Mouse (Mus musculus) ES-Bruce4 (cell line): ENCODE data around the gene Ccdc110. TPM values are rescaled to one million over a fixed set of nuclear protein-coding genes. Genes with fewer than 3 reads are reported as not detected.

Experiments
- H3K27ac ChIP-seq: 2 replicates; pipeline ENCODE4 v1.5.1; 2012; ENCODE audit warnings: low read length, inconsistent platforms; ENCODE audit not compliant: insufficient read depth
- H3K27me3 ChIP-seq: 2 replicates; pipeline ENCODE4 v1.6.1; 2012; ENCODE audit warnings: mild to moderate bottlenecking, low read length, inconsistent platforms; ENCODE audit not compliant: control insufficient read depth, poor library complexity, insufficient read depth, severe bottlenecking
- H3K36me3 ChIP-seq: 2 replicates; pipeline ENCODE4 v1.6.1; 2012; ENCODE audit warnings: inconsistent platforms, mild to moderate bottlenecking, low read length, moderate library complexity; ENCODE audit not compliant: control insufficient read depth, poor library complexity, insufficient read depth, severe bottlenecking
- H3K4me1 ChIP-seq: one replicate; pipeline ENCODE4 v1.8.1; 2011; ENCODE audit warnings: low read length; ENCODE audit not compliant: control insufficient read depth, insufficient read depth
- H3K4me3 ChIP-seq: 2 replicates; pipeline ENCODE4 v1.5.1; 2011; ENCODE audit warnings: low read depth, mild to moderate bottlenecking, low read length
- H3K9ac ChIP-seq: 2 replicates; pipeline ENCODE4 v1.6.1; 2012; ENCODE audit warnings: low read depth, mild to moderate bottlenecking, inconsistent platforms; ENCODE audit not compliant: poor library complexity, severe bottlenecking
- H3K9me3 ChIP-seq: replicated peaks from 2 replicates; pipeline ENCODE4 v1.6.1; 2012; ENCODE audit warnings: mild to moderate bottlenecking, low read length, inconsistent platforms; ENCODE audit not compliant: control insufficient read depth, poor library complexity, insufficient read depth, severe bottlenecking
- CTCF ChIP-seq: IDR thresholded peaks from one replicate; pipeline ENCODE4 v1.8.1; 2011; ENCODE audit warnings: low read depth, low read length
- EP300 ChIP-seq: IDR thresholded peaks from 2 replicates; pipeline ENCODE4 v1.6.1; 2011; ENCODE audit warnings: low read depth, low read length; ENCODE audit not compliant: insufficient read depth
- POLR2A ChIP-seq: IDR thresholded peaks from one replicate; pipeline ENCODE4 v1.8.1; 2011; ENCODE audit warnings: low read length; ENCODE audit not compliant: insufficient read depth
- polyA plus RNA-seq: library from polyadenylated mRNA; stranded (reverse); fragments of >200 nt; gene quantifications from 2 replicates; pipeline ENCODE4 v1.2.4, GENCODE M21; 2011; ENCODE audit warnings: low read depth; ENCODE audit not compliant: missing spikeins, insufficient read depth, insufficient read length

The Ccdc110 gene
- polyA plus RNA-seq: not detected in 2 replicates

DNA sequence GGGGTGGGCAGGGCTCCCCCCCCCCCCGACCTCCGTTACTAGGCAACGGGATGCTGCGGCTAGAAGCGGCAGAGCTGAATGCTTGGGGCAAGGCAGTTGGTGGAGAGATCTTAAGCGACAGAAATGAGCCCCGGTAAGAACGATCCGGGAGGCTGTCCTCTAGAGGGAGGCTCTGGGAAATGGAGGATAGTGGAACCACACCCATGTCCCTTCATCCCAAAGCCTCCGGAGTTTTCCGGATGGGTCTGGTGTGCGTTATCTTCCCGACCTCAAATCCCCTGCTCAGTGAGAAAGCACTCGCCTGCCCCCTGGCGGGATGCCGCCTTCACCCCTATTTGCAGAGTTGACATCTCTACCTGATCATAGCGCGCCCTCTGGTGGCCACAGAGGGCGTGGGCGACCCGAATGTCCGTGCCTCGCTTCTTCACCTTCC lies at the start of gene Ccdc110:
Ccdc110 (plus strand) TSS at position 38 of the 433 bp plus-strand sequence.
- Histone ChIP-seq H3K9ac (no peak within 1 kb of the TSS), H3K4me1 (no peaks in the 10 kb centered on the region), H3K27me3 (no peaks in the 10 kb centered on the region), H3K9me3 (peaks cover 21% of the 10 kb centered on the region), H3K36me3 (no peaks in the 10 kb centered on the region), H3K4me3 (peak within 1 kb of the TSS; percentile 15; the same call in 1 of the 2 replicates), H3K27ac (no peak within 1 kb of the TSS)
- no peak for TF ChIP-seq POLR2A
- peak; percentile 99 for TF ChIP-seq CTCF

DNA sequence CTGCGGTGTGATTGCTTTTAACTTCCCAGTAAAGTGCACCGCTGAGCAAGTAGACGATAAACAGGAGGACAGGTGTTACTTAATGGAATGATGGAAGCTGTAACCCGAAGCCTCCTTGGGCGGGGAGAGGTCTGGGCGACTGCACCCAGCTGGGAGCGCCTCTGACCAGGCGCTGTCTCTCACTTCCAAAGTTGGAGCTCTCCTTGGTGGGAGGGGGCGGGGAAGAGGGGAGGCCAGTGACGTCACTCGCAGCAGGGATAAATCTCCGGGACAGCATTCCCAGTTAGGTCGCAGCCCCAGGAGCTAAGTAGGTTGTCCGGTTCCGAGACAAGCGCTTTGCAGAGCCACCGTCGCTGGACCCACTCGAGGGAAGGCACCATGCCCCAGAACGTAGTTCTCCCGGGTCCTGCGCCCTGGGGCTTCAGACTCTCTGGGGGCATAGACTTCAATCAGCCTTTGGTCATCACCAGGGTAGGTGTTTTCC lies 49.2 kb upstream of the Ccdc110 start, which contains the start of gene Pdlim3:
Pdlim3 (plus strand) TSS at position 260 of the 484 bp plus-strand sequence.
- H3K27ac ChIP-seq: no peak within 1 kb of the TSS

GRCm38 (mm10) chr8:45885775-45886174 lies 48.6 kb upstream of the Ccdc110 start:
- no peaks in the 10 kb centered on the region for H3K36me3 ChIP-seq
- H3K9ac ChIP-seq: peak overlapping the region; percentile 23; the same call in 1 of the 2 replicates
- no peak overlapping the region for H3K27ac ChIP-seq
- H3K27me3 ChIP-seq: no peaks in the 10 kb centered on the region
- H3K4me3 ChIP-seq: peak overlapping the region; percentile 64
- TF ChIP-seq CTCF (no peak), EP300 (no peak), POLR2A (no peak)
- peaks cover 3% of the 10 kb centered on the region for H3K4me1 ChIP-seq
- no peaks in the 10 kb centered on the region for H3K9me3 ChIP-seq

More for the DNA sequence above, 49.2 kb upstream of the Ccdc110 start, which contains the start of gene Pdlim3:
- Histone ChIP-seq H3K4me3 (peak within 1 kb of the TSS; percentile 64), H3K27me3 (no peaks in the 10 kb centered on the region), H3K9me3 (no peaks in the 10 kb centered on the region), H3K36me3 (no peaks in the 10 kb centered on the region), H3K4me1 (peaks cover 3% of the 10 kb centered on the region), H3K9ac (peak within 1 kb of the TSS; percentile 23; the same call in 1 of the 2 replicates)
- TF ChIP-seq EP300 (peak; percentile 74; the same call in 1 of the 2 replicates), CTCF (no peak), POLR2A (no peak)

DNA sequence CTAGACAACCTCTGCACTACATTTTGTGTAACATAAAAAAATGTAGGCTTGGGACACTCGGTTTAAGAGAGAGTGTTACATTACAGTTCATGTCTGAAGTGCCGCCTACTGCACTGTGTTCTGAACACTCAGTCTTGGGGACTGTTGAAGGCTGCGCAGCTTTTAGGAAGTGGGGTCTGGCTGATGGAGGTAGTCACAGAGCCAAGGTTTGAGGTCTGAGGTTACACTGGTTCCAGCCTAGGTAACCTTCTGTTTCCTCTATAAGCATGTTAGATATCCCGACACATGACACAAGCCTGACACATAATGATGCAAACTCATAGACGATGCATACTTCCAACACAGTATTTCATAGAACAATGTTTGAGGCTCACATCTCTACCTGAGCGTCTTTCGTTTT lies 44.7 kb upstream of the Ccdc110 start:
- no peak for TF ChIP-seq CTCF
- TF ChIP-seq EP300: no peak
- no peaks in the 10 kb centered on the region for H3K36me3 ChIP-seq

GRCm38 (mm10) chr8:45896590-45896989 lies 37.8 kb upstream of the Ccdc110 start:
- Histone ChIP-seq H3K4me1 (no peaks in the 10 kb centered on the region), H3K9me3 (no peaks in the 10 kb centered on the region)

More for the DNA sequence above, 44.7 kb upstream of the Ccdc110 start:
- Histone ChIP-seq H3K9ac (no peak overlapping the region), H3K27ac (no peak overlapping the region), H3K9me3 (no peaks in the 10 kb centered on the region), H3K4me1 (no peaks in the 10 kb centered on the region), H3K27me3 (no peaks in the 10 kb centered on the region), H3K4me3 (no peak overlapping the region)

DNA sequence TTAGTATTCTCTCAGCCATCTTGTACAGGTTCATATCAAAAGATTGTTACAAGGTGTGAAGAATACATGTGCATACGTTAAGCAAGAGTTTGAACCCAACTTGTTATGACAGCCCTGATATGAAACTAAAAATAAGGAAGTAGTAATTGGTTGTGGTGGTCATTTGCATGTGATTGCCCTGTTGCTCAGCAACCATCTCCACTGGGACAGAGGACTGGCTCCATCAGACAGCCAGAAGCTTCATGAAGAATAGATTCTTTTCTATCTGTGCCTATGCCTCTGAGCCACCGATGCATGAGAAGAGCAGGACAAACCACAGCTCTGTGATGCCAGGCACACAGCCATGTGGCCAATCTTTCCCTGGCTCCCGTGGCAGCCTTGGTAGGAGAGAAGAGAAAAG lies 34.6 kb upstream of the Ccdc110 start:
- Histone ChIP-seq H3K27ac (no peak overlapping the region), H3K9ac (no peak overlapping the region), H3K36me3 (no peaks in the 10 kb centered on the region), H3K9me3 (no peaks in the 10 kb centered on the region), H3K27me3 (no peaks in the 10 kb centered on the region; the same call in 1 of the 2 replicates), H3K4me3 (no peak overlapping the region), H3K4me1 (no peaks in the 10 kb centered on the region)
- TF ChIP-seq CTCF: no peak
- no peak for TF ChIP-seq POLR2A
- no peak for TF ChIP-seq EP300

More at GRCm38 (mm10) chr8:45896590-45896989, 37.8 kb upstream of the Ccdc110 start:
- Histone ChIP-seq H3K27ac (no peak overlapping the region), H3K9ac (no peak overlapping the region), H3K27me3 (no peaks in the 10 kb centered on the region; the same call in 1 of the 2 replicates), H3K36me3 (no peaks in the 10 kb centered on the region), H3K4me3 (no peak overlapping the region)
- TF ChIP-seq CTCF (no peak), POLR2A (no peak), EP300 (no peak)
